Mouse (Mus musculus): ENCODE results near the gene Tcf19. TPM values are rescaled to one million over a fixed set of nuclear protein-coding genes. Genes with fewer than 3 reads are reported as not detected.

The Tcf19 gene
- polyA plus RNA-seq, 1 experiment from 2014 or later = 62.2 TPM

DNA sequence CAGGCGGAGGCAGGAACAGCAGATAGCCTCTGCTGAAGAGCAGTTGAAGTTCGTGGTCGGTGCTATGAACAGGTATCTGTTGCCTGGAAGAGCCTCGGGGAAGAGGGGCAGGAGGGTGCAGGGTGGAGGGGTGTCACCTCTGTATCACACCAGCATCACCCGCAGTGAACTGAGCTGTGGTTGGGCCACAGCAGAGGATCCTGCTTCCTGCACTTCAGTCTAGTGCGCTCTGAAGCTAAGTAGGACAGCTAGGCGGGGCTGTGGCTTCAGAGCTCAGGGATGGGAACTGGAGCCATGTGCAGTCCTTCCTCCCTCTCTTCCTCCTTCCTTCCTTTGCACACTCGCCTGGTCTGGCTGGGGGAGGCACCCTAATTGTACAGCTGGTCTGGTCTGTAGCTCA lies 10.0 kb upstream of the Tcf19 start:
- 74% methylated on average over 8 of the region's 8 CpGs for WGBS
- DNase-seq (ENCODE audit: low spot score) (no peak), ATAC-seq (replicated peaks; ENCODE audit: insufficient number of reproducible peaks, low FRiP score, low TSS enrichment, low read depth) (no peak)
- Histone ChIP-seq H3K9me3 (replicated peaks; ENCODE audit: control insufficient read depth, low read length) (no peaks in the 10 kb centered on the region), H3K27me3 (ENCODE audit: control insufficient read depth, insufficient read depth, low read length) (no peaks in the 10 kb centered on the region), H3K27ac (replicated peaks; ENCODE audit: low read depth, low read length) (no peak overlapping the region), H3K9ac (replicated peaks; ENCODE audit: low read length) (no peak overlapping the region), H3K4me3 (ENCODE audit: low read depth, low read length) (no peak overlapping the region), H3K4me1 (ENCODE audit: control insufficient read depth, insufficient read depth, low read length) (no peaks in the 10 kb centered on the region), H3K4me2 (ENCODE audit: low read depth, low read length) (no peak overlapping the region), H3K36me3 (replicated peaks; ENCODE audit: control insufficient read depth, insufficient read depth, low read depth, low read length) (no peaks in the 10 kb centered on the region; the same call in 1 of the 2 replicates)

DNA sequence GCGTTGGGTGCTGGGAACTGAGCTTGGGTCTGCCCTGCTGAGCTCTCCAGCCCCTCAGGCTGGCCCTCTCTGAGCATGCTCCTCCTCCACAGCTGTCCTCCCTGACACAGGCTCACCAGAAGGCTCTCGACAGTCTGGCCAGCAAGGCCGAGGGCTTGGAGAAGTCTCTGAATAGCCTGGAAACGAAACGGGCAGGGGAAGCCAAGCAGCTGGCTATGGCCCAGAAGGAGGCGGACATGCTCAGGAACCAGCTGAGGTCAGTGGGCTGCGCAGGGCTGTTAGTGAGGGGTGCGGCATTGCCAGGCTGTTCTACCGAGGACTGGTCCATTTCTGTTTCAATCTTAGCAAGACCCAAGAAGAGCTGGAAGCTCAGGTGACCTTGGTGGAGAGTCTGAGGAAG lies 7.7 kb upstream of the Tcf19 start:
- WGBS = 89% methylated on average over 9 of the region's 9 CpGs
- no peak for ATAC-seq (replicated peaks; ENCODE audit: insufficient number of reproducible peaks, low FRiP score, low TSS enrichment, low read depth)
- H3K36me3 ChIP-seq (replicated peaks; ENCODE audit: control insufficient read depth, insufficient read depth, low read depth, low read length) = no peaks in the 10 kb centered on the region; the same call in 1 of the 2 replicates

DNA sequence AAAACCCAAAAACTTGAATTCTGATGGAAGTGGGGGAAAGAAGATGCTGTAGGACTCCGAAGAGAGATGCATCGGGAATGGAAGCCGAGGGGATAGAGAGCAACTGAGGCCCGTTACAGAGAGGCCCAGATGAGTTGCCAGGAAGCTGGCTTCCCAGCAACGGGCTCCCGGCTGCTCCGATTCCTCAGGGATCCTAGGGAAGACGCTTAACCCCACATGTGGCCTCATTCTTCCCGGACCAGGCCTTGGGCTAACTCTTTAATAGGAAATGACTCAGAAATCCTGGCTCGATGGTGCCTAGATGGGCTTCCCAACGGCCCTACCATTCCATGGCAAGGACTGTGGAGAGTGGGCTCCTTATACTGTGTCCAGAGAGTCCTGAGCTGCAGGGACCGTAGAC lies 902 bp upstream of the Tcf19 start:
- Histone ChIP-seq H3K27ac (replicated peaks; ENCODE audit: low read depth, low read length) (0 out of 2 replicates have a peak overlapping the region, but pooled peaks have one; percentile 13), H3K36me3 (replicated peaks; ENCODE audit: control insufficient read depth, insufficient read depth, low read depth, low read length) (no peaks in the 10 kb centered on the region; the same call in 1 of the 2 replicates), H3K27me3 (ENCODE audit: control insufficient read depth, insufficient read depth, low read length) (no peaks in the 10 kb centered on the region), H3K4me2 (ENCODE audit: low read depth, low read length) (peak overlapping the region; percentile 76), H3K9ac (replicated peaks; ENCODE audit: low read length) (peak overlapping the region; percentile 66), H3K9me3 (replicated peaks; ENCODE audit: control insufficient read depth, low read length) (no peaks in the 10 kb centered on the region), H3K4me1 (ENCODE audit: control insufficient read depth, insufficient read depth, low read length) (peaks cover 9% of the 10 kb centered on the region), H3K4me3 (ENCODE audit: low read depth, low read length) (peak overlapping the region; percentile 44)
- no peak for DNase-seq (ENCODE audit: low spot score)
- no peak for ATAC-seq (replicated peaks; ENCODE audit: insufficient number of reproducible peaks, low FRiP score, low TSS enrichment, low read depth)
- WGBS = 8% methylated on average over 12 of the region's 12 CpGs

More for the DNA sequence above, 7.7 kb upstream of the Tcf19 start:
- H3K9me3 ChIP-seq (replicated peaks; ENCODE audit: control insufficient read depth, low read length) = no peaks in the 10 kb centered on the region
- DNase-seq (ENCODE audit: low spot score) = no peak
- H3K9ac ChIP-seq (replicated peaks; ENCODE audit: low read length) = no peak overlapping the region
- H3K4me1 ChIP-seq (ENCODE audit: control insufficient read depth, insufficient read depth, low read length) = no peaks in the 10 kb centered on the region
- H3K27me3 ChIP-seq (ENCODE audit: control insufficient read depth, insufficient read depth, low read length) = no peaks in the 10 kb centered on the region
- H3K4me3 ChIP-seq (ENCODE audit: low read depth, low read length) = no peak overlapping the region
- no peak overlapping the region for H3K4me2 ChIP-seq (ENCODE audit: low read depth, low read length)
- H3K27ac ChIP-seq (replicated peaks; ENCODE audit: low read depth, low read length) = no peak overlapping the region

DNA sequence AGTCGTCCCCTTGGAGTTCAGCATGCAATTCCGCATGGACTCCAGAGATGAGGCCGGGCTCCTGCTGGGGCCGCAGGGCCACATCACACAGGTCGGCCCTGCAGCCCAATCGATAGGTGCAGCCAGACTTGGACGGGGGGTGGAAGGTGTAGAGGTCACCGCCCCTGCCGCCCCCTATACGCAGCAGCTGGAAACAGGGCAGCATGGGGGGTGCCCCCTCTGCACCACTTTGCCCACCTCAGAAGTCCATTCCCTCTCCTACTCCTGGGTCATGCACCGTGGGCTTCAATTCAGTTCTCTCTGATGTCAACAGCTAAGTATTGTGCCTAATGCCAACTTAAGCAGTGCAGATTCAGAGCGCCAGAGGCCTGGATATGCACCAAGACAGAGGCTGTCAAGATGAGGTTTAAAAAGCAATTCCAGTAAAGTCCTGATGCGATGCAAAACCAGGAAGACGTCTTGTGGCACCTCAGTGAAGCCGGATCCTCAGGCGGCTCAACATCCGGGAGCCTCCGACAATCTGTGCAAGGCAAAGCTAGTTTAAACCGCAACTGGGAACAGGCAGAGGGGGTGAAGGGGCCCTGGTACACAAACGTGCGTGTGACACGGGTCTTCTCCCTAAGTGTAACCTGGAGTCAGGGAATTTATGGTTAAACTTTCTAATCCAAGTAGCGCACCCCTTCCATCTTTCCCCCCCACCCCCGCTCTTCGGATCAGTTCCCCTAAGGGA lies 548 bp downstream of the Tcf19 start:
- ATAC-seq (replicated peaks; ENCODE audit: insufficient number of reproducible peaks, low FRiP score, low TSS enrichment, low read depth) = peak; percentile 16
- no peaks in the 10 kb centered on the region for H3K27me3 ChIP-seq (ENCODE audit: control insufficient read depth, insufficient read depth, low read length)
- WGBS = 9% methylated on average over 25 of the region's 25 CpGs
- H3K27ac ChIP-seq (replicated peaks; ENCODE audit: low read depth, low read length) = no peak overlapping the region
- no peaks in the 10 kb centered on the region; the same call in 1 of the 2 replicates for H3K36me3 ChIP-seq (replicated peaks; ENCODE audit: control insufficient read depth, insufficient read depth, low read depth, low read length)
- H3K9me3 ChIP-seq (replicated peaks; ENCODE audit: control insufficient read depth, low read length) = no peaks in the 10 kb centered on the region
- peak overlapping the region; percentile 64 for H3K9ac ChIP-seq (replicated peaks; ENCODE audit: low read length)
- peaks cover 9% of the 10 kb centered on the region for H3K4me1 ChIP-seq (ENCODE audit: control insufficient read depth, insufficient read depth, low read length)
- peak overlapping the region; percentile 82 for H3K4me2 ChIP-seq (ENCODE audit: low read depth, low read length)
- DNase-seq (ENCODE audit: low spot score) = peak; percentile 60
- peak overlapping the region; percentile 44 for H3K4me3 ChIP-seq (ENCODE audit: low read depth, low read length)

DNA sequence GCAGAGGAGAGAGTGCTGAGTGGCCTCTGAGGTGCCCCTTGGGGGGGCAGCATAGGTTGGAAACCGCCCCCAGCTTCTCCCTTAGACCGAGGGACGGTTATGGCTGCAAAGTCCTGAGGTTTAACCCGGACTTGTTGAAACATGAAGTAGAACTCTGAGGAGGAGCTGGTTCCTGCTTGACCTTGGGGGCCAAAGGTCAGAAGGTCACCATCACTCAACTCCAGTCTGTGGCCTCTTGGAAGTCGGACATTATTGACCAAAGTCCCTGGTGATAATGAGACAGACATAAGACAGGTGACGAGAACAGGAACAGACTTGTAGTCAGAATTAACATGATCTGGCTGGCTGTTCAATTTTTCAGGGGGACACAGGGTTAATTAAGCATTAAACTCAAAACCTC lies 1.9 kb downstream of the Tcf19 start:
- Histone ChIP-seq H3K4me2 (ENCODE audit: low read depth, low read length) (peak overlapping the region; percentile 82; the same call in 1 of the 2 replicates), H3K9ac (replicated peaks; ENCODE audit: low read length) (no peak overlapping the region; the same call in 1 of the 2 replicates), H3K4me1 (ENCODE audit: control insufficient read depth, insufficient read depth, low read length) (peaks cover 9% of the 10 kb centered on the region), H3K36me3 (replicated peaks; ENCODE audit: control insufficient read depth, insufficient read depth, low read depth, low read length) (no peaks in the 10 kb centered on the region; the same call in 1 of the 2 replicates), H3K27ac (replicated peaks; ENCODE audit: low read depth, low read length) (no peak overlapping the region), H3K27me3 (ENCODE audit: control insufficient read depth, insufficient read depth, low read length) (no peaks in the 10 kb centered on the region), H3K9me3 (replicated peaks; ENCODE audit: control insufficient read depth, low read length) (no peaks in the 10 kb centered on the region), H3K4me3 (ENCODE audit: low read depth, low read length) (no peak overlapping the region)
- WGBS = 38% methylated on average over 6 of the region's 6 CpGs
- DNase-seq (ENCODE audit: low spot score) = no peak
- ATAC-seq (replicated peaks; ENCODE audit: insufficient number of reproducible peaks, low FRiP score, low TSS enrichment, low read depth) = no peak

DNA sequence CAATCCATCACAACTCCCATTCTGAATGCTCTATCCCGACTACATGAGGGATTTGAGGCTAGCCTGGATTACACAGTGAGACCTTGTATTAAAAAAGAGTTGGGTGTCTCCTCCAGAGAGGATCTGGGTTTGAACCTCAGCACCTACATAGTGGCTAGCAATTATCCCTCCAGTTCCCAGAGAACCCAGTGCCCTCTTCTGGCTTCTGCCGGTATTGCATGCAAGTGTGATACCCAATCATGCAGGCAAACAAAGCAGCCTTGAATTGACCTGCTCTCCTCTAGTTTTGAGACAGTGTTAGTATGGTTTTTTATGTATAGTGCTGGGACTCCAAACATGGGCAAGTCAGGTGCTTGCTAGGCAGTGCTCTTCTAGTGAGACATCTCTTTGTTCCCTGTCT lies 2.7 kb downstream of the Tcf19 start:
- Histone ChIP-seq H3K27ac (replicated peaks; ENCODE audit: low read depth, low read length) (no peak overlapping the region), H3K4me1 (ENCODE audit: control insufficient read depth, insufficient read depth, low read length) (peaks cover 9% of the 10 kb centered on the region), H3K36me3 (replicated peaks; ENCODE audit: control insufficient read depth, insufficient read depth, low read depth, low read length) (no peaks in the 10 kb centered on the region; the same call in 1 of the 2 replicates), H3K27me3 (ENCODE audit: control insufficient read depth, insufficient read depth, low read length) (no peaks in the 10 kb centered on the region), H3K9ac (replicated peaks; ENCODE audit: low read length) (no peak overlapping the region), H3K9me3 (replicated peaks; ENCODE audit: control insufficient read depth, low read length) (no peaks in the 10 kb centered on the region), H3K4me2 (ENCODE audit: low read depth, low read length) (no peak overlapping the region), H3K4me3 (ENCODE audit: low read depth, low read length) (no peak overlapping the region)
- 13% methylated on average over 2 of the region's 2 CpGs for WGBS
- ATAC-seq (replicated peaks; ENCODE audit: insufficient number of reproducible peaks, low FRiP score, low TSS enrichment, low read depth) (no peak), DNase-seq (ENCODE audit: low spot score) (peak; percentile 80)

DNA sequence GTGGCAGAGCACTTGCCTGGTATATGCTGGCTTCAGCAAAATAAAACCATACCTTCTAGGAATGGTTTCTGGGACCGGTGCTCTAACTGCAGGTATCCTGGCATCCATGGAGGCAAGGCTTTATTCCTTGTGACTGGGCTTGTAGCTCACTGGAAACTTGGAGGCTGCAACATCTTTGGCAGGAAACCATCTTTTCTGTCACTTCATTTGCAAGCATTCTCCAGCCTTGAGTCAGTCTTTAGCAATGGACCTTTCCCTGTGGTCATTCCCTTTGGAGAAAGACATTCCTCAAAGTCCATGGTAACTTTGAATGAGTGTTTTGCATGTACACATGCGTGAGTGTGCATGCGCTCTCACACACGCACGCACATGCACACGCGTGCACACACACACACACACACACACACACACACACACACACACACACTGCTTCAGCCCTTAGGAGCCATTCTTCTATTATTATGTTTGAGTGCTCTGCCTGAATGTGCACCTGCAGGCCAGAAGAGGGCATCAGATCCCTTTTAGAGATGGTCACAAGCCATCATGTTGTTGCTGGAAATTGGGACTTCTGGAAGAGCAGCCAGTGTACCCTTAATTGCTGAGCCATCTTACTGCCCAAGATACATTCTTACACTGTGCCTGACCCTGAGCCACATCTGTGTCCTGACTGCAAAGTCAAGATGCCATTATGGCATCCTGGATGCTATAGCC lies 3.6 kb downstream of the Tcf19 start:
- Histone ChIP-seq H3K9ac (replicated peaks; ENCODE audit: low read length) (no peak overlapping the region), H3K27me3 (ENCODE audit: control insufficient read depth, insufficient read depth, low read length) (peaks cover under 1% of the 10 kb centered on the region; the same call in 1 of the 2 replicates), H3K27ac (replicated peaks; ENCODE audit: low read depth, low read length) (no peak overlapping the region), H3K4me1 (ENCODE audit: control insufficient read depth, insufficient read depth, low read length) (peaks cover 9% of the 10 kb centered on the region), H3K4me3 (ENCODE audit: low read depth, low read length) (no peak overlapping the region), H3K36me3 (replicated peaks; ENCODE audit: control insufficient read depth, insufficient read depth, low read depth, low read length) (no peaks in the 10 kb centered on the region; the same call in 1 of the 2 replicates), H3K9me3 (replicated peaks; ENCODE audit: control insufficient read depth, low read length) (no peaks in the 10 kb centered on the region), H3K4me2 (ENCODE audit: low read depth, low read length) (no peak overlapping the region)
- DNase-seq (ENCODE audit: low spot score) (no peak), ATAC-seq (replicated peaks; ENCODE audit: insufficient number of reproducible peaks, low FRiP score, low TSS enrichment, low read depth) (no peak)
- WGBS = 82% methylated on average over 7 of the region's 7 CpGs

DNA sequence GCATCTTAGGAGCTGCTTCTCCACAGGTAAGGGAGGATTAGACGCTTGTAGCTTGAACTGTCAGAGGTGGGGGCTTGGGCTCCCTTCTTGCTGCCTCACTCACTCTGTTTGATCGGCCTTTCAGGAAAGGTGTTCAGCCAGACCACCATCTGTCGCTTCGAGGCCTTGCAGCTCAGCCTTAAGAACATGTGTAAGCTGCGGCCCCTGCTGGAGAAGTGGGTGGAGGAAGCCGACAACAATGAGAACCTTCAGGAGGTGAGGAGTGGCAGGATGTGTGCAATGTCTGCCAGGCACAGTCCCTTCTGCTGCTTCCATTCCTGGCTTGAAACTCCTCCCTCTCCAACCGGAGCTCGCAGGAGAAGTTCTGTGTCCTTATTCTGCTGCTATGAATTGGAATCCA lies 7.3 kb downstream of the Tcf19 start:
- no peak overlapping the region for H3K4me3 ChIP-seq (ENCODE audit: low read depth, low read length)
- no peak overlapping the region for H3K9ac ChIP-seq (replicated peaks; ENCODE audit: low read length)
- no peaks in the 10 kb centered on the region for H3K4me1 ChIP-seq (ENCODE audit: control insufficient read depth, insufficient read depth, low read length)
- H3K27ac ChIP-seq (replicated peaks; ENCODE audit: low read depth, low read length) = no peak overlapping the region
- no peaks in the 10 kb centered on the region; the same call in 1 of the 2 replicates for H3K36me3 ChIP-seq (replicated peaks; ENCODE audit: control insufficient read depth, insufficient read depth, low read depth, low read length)
- 20% methylated on average over 8 of the region's 8 CpGs for WGBS
- ATAC-seq (replicated peaks; ENCODE audit: insufficient number of reproducible peaks, low FRiP score, low TSS enrichment, low read depth) (0 out of 2 replicates have a peak, but pooled peaks have one; percentile 6), DNase-seq (ENCODE audit: low spot score) (peak; percentile 73)
- H3K4me2 ChIP-seq (ENCODE audit: low read depth, low read length) = no peak overlapping the region
- peaks cover 26% of the 10 kb centered on the region for H3K27me3 ChIP-seq (ENCODE audit: control insufficient read depth, insufficient read depth, low read length)
- H3K9me3 ChIP-seq (replicated peaks; ENCODE audit: control insufficient read depth, low read length) = no peaks in the 10 kb centered on the region
